Mouse (Mus musculus) spleen, adult 2 months (tissue): ENCODE measurements around the gene Plin2. TPM values are rescaled to one million over a fixed set of nuclear protein-coding genes. Genes with fewer than 3 reads are reported as not detected.

ENCODE experiments used
- DNase-seq, 2 experiments: peaks; one replicate each; pipeline versions ENCODE4 v3.0.0 to v3.0.0-alpha.2; 2012 to 2021; ENCODE audit warnings: low spot score in 2 of 2, low read depth in 1 of 2
- H3K27ac ChIP-seq: fragments of 200-500 bp; 2 replicates; pipeline ENCODE4 v1.5.1; 2012; ENCODE audit warnings: low read length, inconsistent platforms; ENCODE audit not compliant: insufficient read depth
- H3K27me3 ChIP-seq: fragments of 200-500 bp; 2 replicates; pipeline ENCODE4 v1.6.1; 2012; ENCODE audit warnings: mild to moderate bottlenecking, moderate library complexity, low read length, inconsistent platforms; ENCODE audit not compliant: control insufficient read depth, insufficient read depth
- H3K36me3 ChIP-seq: fragments of 200-500 bp; 2 replicates; pipeline ENCODE4 v1.6.1; 2012; ENCODE audit warnings: mild to moderate bottlenecking, low read length, inconsistent platforms; ENCODE audit not compliant: control insufficient read depth, insufficient read depth
- H3K4me1 ChIP-seq: fragments of 200-500 bp; 2 replicates; pipeline ENCODE4 v1.6.1; 2011; ENCODE audit warnings: inconsistent platforms; ENCODE audit not compliant: control insufficient read depth, insufficient read depth, insufficient read length
- H3K4me3 ChIP-seq: fragments of 200-500 bp; 2 replicates; pipeline ENCODE4 v1.5.1; 2011; ENCODE audit warnings: mild to moderate bottlenecking, inconsistent platforms; ENCODE audit not compliant: insufficient read depth, insufficient read length; ENCODE audit errors: extremely low read depth
- CTCF ChIP-seq: fragments of 200-500 bp; IDR thresholded peaks from 2 replicates; pipeline ENCODE4 v1.5.1; 2011; ENCODE audit warnings: mild to moderate bottlenecking, inconsistent platforms; ENCODE audit not compliant: insufficient read depth, insufficient read length, insufficient replicate concordance; ENCODE audit errors: extremely low read depth
- POLR2A ChIP-seq: fragments of 200-500 bp; IDR thresholded peaks from 2 replicates; pipeline ENCODE4 v1.6.1; 2011; ENCODE audit warnings: low read depth, low read length, inconsistent platforms
- WGBS: fragments of 180-500 bp; shearing (Covaris S2); methylation state at CpG from one replicate; pipeline ENCODE4 v1.1.7; 2018; 5-methylcytosine and 5-hydroxymethylcytosine counted together
- polyA plus RNA-seq: library from polyadenylated mRNA; depleted of rRNA; stranded (reverse); fragments of >200 nt; gene quantifications from 2 replicates; pipeline ENCODE4 v1.2.3, GENCODE M21; 2012

The Plin2 gene
- polyA plus RNA-seq, 1 experiment = 40.5 TPM

DNA sequence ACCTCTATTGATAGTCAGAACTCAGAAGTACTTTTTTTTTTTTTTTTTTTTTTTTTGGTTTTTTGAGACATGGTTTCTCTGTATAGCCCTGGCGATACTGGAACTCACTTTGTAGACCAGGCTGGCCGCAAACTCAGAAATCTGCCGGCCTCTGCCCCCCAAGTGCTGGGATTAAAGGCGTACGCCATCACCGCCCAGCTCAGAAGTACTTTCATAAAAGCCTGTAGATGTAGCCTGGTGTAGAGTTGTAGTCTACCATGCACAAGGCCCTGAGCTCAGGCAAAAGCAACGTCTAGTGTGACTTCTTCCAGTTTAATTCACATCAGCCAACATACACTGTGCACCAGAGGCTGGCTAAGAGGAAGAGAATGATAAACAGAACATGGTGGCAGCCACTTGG lies 23.1 kb upstream of the Plin2 start:
- DNase-seq = no peak
- Histone ChIP-seq H3K36me3 (no peaks in the 10 kb centered on the region), H3K27me3 (no peaks in the 10 kb centered on the region), H3K4me3 (no peak overlapping the region), H3K4me1 (no peaks in the 10 kb centered on the region), H3K27ac (no peak overlapping the region)
- WGBS = 92% methylated on average over 7 of the region's 7 CpGs
- TF ChIP-seq POLR2A = no peak
- no peak for TF ChIP-seq CTCF

- no peak overlapping the region for H3K27ac ChIP-seq
- no peak for DNase-seq
- TF ChIP-seq CTCF = no peak
- TF ChIP-seq POLR2A = no peak
- no peaks in the 10 kb centered on the region for H3K27me3 ChIP-seq
- H3K4me1 ChIP-seq = no peaks in the 10 kb centered on the region
- no peak overlapping the region for H3K4me3 ChIP-seq
- WGBS = 91% methylated on average over 4 of the region's 4 CpGs
- H3K36me3 ChIP-seq = no peaks in the 10 kb centered on the region
Measured at GRCm38 (mm10) chr4:86691290-86691689, 21.4 kb upstream of the Plin2 start.

DNA sequence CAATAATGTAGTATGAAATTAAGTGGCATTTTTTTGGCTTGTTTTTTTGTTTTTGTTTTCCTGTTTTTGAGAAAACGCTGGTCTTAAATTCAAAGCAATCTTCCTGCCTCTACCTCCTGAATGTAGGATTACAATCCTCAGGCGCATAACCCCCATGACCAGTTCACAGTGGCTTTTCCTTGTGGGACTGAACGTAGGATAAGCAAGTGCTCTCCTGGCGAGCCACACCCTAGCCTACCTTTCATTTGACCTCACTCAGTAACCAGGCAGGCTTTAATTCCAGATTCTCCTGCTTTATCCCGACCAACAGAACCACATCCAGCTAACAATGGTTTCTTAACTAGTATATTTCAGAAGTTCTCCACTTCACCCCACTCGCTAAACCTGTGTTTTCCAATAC lies 20.9 kb upstream of the Plin2 start:
- no peak for DNase-seq
- H3K4me1 ChIP-seq = no peaks in the 10 kb centered on the region
- no peaks in the 10 kb centered on the region for H3K36me3 ChIP-seq
- no peaks in the 10 kb centered on the region for H3K27me3 ChIP-seq
- 90% methylated on average over 6 of the region's 6 CpGs for WGBS
- no peak overlapping the region for H3K4me3 ChIP-seq
- no peak for TF ChIP-seq CTCF
- TF ChIP-seq POLR2A = no peak
- no peak overlapping the region for H3K27ac ChIP-seq

DNA sequence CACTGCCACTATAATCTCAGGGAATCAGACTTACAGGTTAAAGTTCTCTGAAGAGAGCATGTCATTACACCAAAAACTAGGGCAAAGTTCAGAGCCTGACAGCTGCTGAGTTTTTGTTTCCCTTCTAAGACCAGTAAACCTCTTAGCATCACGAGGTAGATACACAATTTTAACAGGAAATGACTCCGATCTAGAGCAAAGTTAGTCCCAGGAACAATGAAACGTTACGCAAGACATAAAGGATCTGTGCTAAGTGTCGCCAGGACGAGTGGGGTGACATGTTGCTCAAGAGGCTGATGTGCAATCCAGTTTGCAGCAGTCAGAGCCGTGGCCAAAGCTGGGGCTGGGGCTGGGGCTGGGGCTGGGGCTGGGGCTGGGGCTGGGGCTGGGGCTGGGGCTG lies 20.3 kb upstream of the Plin2 start:
- H3K4me3 ChIP-seq = no peak overlapping the region
- TF ChIP-seq CTCF = no peak
- no peak for TF ChIP-seq POLR2A

GRCm38 (mm10) chr4:86689056-86689735 lies 19.3 kb upstream of the Plin2 start:
- H3K4me1 ChIP-seq = no peaks in the 10 kb centered on the region
- H3K36me3 ChIP-seq = no peaks in the 10 kb centered on the region
- H3K27ac ChIP-seq = no peak overlapping the region; the same call in 1 of the 2 replicates
- 82% methylated on average over 10 of the region's 10 CpGs for WGBS
- H3K4me3 ChIP-seq = no peak overlapping the region
- no peak for DNase-seq
- TF ChIP-seq CTCF = no peak
- H3K27me3 ChIP-seq = no peaks in the 10 kb centered on the region

More for the DNA sequence above, 20.3 kb upstream of the Plin2 start:
- Histone ChIP-seq H3K27me3 (no peaks in the 10 kb centered on the region), H3K36me3 (no peaks in the 10 kb centered on the region), H3K4me1 (no peaks in the 10 kb centered on the region), H3K27ac (no peak overlapping the region)
- WGBS = 24% methylated on average over 7 of the region's 7 CpGs
- DNase-seq = no peak

DNA sequence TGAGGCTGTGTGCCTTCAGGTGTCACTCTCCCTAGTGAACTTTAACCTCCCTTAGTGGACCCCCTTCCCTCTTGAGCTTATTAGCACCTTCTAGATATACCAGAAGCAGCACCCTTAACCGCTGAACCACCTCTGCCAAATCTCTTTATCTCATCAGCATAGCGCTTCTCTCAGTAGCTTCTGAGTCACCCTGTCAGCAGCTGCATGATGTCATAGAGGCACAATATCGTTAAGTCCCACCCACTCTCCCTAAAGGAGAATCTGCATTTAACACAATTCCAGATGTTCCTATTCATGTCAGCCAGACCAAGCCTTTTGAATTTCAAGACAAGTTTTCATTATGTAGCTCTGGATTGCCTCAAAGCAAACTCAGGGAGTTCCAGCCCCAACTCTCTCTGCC lies 16.7 kb upstream of the Plin2 start:
- no peaks in the 10 kb centered on the region for H3K36me3 ChIP-seq

GRCm38 (mm10) chr4:86686009-86686366 lies 16.1 kb upstream of the Plin2 start:
- Histone ChIP-seq H3K4me1 (0 out of 2 replicates have a peak, but pooled peaks cover 3% of the 10 kb centered on the region), H3K4me3 (no peak overlapping the region), H3K36me3 (no peaks in the 10 kb centered on the region), H3K27me3 (no peaks in the 10 kb centered on the region), H3K27ac (no peak overlapping the region)
- TF ChIP-seq POLR2A (no peak), CTCF (no peak)
- no peak for DNase-seq
- WGBS = 69% methylated on average over 2 of the region's 2 CpGs

More for the DNA sequence above, 16.7 kb upstream of the Plin2 start:
- Histone ChIP-seq H3K27ac (no peak overlapping the region), H3K27me3 (no peaks in the 10 kb centered on the region), H3K4me1 (0 out of 2 replicates have a peak, but pooled peaks cover 3% of the 10 kb centered on the region), H3K4me3 (no peak overlapping the region)
- DNase-seq = no peak
- WGBS = 68% methylated on average over 3 of the region's 3 CpGs
- TF ChIP-seq CTCF (no peak), POLR2A (no peak)
